Mouse (Mus musculus) cortical plate, adult 2 months (tissue): Measurements from ENCODE around the gene Trabd. TPM values are rescaled to one million over a fixed set of nuclear protein-coding genes. Genes with fewer than 3 reads are reported as not detected.

Source experiments
- H3K27ac ChIP-seq: fragments of 200-500 bp; 2 replicates; pipeline ENCODE4 v1.5.1; 2012; ENCODE audit warnings: low read length, control low read depth, inconsistent platforms; ENCODE audit not compliant: insufficient read depth
- H3K4me1 ChIP-seq: fragments of 200-500 bp; 2 replicates; pipeline ENCODE4 v1.6.1; 2011; ENCODE audit warnings: low read length; ENCODE audit not compliant: control insufficient read depth, insufficient read depth
- H3K4me3 ChIP-seq: fragments of 200-500 bp; 2 replicates; pipeline ENCODE4 v1.5.1; 2011; ENCODE audit warnings: mild to moderate bottlenecking, low read length, control low read depth; ENCODE audit not compliant: insufficient read depth
- CTCF ChIP-seq: fragments of 200-500 bp; IDR thresholded peaks from 2 replicates; pipeline ENCODE4 v1.5.1; 2011; ENCODE audit warnings: mild to moderate bottlenecking, control low read depth, low read length; ENCODE audit not compliant: insufficient read depth; ENCODE audit errors: extremely low read depth
- POLR2A ChIP-seq: fragments of 200-500 bp; IDR thresholded peaks from 2 replicates; pipeline ENCODE4 v1.6.1; 2011; ENCODE audit warnings: mild to moderate bottlenecking, low read length, control low read depth; ENCODE audit not compliant: insufficient read depth; ENCODE audit errors: extremely low read depth
- polyA plus RNA-seq: library from polyadenylated mRNA; depleted of rRNA; stranded (reverse); fragments of >200 nt; gene quantifications from 2 replicates; pipeline ENCODE4 v1.2.3, GENCODE M21; 2012

The Trabd gene
- polyA plus RNA-seq, 1 experiment, result 18.5 TPM

DNA sequence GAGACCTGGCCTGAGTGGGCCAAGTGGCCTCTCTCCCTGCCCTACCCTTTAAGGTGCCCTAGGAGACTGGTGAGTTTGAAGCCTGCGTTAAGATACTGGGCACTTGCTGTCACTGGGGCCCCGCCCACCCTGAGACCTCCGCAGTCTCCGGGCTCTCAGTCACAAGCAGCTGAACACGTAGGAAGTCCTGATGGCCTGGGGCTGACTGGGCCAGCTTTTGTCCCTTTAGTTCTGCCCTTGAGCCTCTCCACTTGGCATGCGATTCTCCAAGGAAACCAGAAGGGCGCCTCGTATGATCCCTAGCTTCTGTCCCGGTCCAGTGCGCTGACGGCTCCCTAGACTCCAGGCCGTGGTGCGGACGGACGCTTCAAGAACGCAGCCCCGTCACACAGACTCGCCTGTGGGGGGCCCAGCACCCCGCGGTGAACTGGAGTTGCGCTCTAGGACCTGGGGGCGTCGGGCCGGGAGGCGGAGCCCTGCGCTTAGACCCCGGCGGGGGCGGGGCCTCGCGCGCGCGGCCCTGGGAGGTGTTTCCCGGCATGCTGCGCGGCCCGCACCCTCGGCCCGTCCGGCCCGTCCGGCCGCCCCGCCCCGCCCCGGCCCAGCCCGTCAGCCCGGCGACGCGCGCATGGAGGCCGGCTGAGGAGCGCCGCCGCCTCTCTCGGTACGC lies 689 bp downstream of the Trabd start:
- Histone ChIP-seq H3K27ac (peak overlapping the region; percentile 62), H3K4me3 (peak overlapping the region; percentile 48), H3K4me1 (peaks cover 3% of the 10 kb centered on the region; the same call in 1 of the 2 replicates)
- TF ChIP-seq CTCF (no peak), POLR2A (0 out of 2 replicates have a peak, but pooled peaks have one; percentile 4)

DNA sequence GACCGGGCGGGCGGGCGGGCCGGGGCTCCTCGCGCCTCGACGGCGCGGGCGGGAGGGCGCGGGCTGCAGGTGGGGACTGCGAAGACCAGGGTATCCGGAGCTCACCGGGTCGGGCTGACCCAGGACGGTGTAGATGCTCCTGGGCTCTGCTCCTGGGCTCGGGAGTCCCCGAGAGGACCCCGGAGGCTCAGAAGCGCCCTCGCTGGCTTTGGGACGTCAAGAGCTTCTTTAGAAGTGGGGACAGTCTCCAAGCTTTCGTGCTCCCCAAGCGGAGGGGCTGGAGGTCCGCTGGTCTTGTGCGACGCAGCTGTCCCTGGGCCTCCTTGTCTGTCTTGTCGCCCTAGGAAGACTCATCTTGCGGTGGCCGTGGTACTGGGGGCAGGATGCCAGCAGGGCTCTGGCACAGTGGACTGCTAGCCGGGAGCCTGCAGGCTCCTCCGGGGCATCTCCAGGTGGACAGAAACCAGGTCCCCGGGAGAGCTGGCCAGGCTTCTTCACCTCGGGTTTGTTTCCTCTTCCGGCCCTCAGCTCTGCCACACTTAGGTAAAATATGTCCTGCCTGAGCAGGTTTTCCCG lies 1.3 kb downstream of the Trabd start:
- peaks cover 3% of the 10 kb centered on the region; the same call in 1 of the 2 replicates for H3K4me1 ChIP-seq
- TF ChIP-seq POLR2A (no peak), CTCF (no peak)
- H3K4me3 ChIP-seq, result peak overlapping the region; percentile 48
- no peak overlapping the region for H3K27ac ChIP-seq

DNA sequence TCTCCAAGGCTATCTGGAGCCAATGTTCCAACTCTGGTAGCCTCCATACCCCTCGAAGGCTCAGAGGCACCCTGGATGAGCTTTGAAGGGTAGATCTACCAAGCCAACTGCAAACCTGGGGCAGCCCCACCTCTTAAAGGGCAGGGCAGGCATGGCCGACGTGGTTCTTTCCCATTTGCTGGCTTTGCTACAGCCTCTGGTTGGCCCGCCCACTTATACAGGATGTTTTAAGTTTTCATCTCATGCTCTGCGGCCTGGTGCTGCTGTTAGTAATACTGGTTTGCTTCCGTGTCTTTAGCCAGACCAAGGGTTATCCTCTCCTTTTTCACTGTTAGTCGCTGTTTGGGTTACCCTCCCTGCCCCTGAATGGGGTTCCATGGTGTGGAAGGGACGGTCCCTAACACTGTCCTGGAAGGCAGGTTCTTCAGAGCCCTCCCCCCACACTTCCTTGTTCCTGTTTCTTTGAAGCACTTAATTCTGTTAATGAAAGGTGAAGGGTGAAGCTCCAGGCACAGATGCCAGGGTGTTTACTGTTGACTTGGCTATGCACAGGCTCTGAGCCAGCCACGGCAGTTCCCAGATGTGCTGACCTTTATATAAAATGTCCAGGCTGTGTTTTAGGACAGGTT lies 3.4 kb downstream of the Trabd start:
- Histone ChIP-seq H3K4me3 (no peak overlapping the region), H3K4me1 (peaks cover 3% of the 10 kb centered on the region; the same call in 1 of the 2 replicates), H3K27ac (no peak overlapping the region)
- TF ChIP-seq POLR2A, result no peak

DNA sequence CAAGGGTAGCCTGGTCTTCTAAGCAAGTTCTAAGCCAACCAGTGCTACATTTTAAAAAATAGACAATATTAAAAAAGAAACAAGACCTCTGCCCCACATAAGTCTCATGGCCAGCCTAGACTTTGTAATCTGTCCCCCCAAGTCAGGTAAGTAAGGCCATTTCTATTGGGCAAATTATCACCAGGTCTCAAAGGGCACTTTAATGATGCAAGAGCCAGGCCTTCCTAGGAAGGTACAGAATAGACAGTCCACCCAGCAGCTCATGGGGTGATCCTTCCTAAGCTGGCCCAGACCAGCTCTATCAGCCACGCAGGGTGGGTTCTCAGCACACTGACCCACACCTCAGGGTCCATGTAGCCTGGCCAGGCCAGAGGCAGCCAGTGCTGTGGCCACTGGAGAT lies 9.0 kb downstream of the Trabd start:
- H3K4me1 ChIP-seq, result no peaks in the 10 kb centered on the region
- TF ChIP-seq POLR2A (no peak), CTCF (no peak)
- no peak overlapping the region for H3K27ac ChIP-seq
- no peak overlapping the region for H3K4me3 ChIP-seq

DNA sequence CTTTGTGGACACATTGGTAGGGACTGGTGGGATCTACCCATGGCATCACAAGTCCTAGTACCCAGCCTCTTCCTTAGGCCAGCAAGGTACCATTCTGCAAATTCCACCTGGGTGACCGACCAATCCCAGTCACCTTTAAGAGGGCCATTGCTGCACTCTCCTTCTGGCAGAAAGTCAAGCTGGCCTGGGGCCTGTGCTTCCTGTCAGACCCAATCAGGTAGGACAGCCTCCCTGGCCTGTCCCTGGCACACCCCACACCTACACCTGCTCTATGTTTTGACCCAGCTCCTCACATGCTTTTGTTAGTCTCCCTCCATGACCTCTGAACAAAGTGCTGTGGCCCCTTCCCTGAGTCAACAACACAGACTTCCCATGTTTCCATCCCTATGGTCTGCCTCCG lies 9.9 kb downstream of the Trabd start:
- Histone ChIP-seq H3K27ac (no peak overlapping the region), H3K4me3 (no peak overlapping the region), H3K4me1 (no peaks in the 10 kb centered on the region)
- TF ChIP-seq CTCF, result no peak
- TF ChIP-seq POLR2A, result no peak

DNA sequence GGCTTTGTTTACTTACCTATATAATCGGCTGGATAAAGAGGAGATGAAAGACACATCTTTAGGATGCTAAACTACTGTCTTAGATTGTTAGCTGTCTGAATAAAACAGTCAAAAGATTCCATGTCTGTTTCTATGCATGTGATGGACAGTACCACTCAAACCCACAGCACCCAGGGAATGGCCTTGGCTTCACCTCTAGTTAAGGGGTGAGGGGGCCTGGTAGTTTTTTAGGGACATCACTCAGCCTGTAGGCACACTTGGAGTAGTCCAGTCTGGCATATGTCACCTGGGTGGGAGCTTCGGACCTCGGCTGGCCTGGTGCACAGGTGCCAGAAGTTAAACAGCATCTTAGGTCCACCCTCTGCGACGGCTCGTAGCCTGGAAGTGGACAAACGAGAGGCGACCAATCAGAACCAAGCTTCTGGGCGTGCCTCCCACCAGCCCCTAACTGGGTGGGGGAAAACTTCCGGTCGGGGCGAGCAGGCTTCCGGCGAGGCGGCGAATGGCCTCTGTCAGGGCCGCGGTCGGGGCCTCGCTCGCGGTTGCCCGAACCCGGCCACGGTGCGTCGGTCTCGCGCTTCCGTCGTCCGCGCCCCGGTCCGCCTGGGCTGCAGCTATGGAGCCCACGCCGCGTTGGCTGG lies 13.8 kb downstream of the Trabd start, which contains the start of gene Selenoo:
Gene Selenoo, plus strand, starts transcription at position 478 of the 641 bp plus-strand sequence.
- H3K4me1 ChIP-seq, result peaks cover 2% of the 10 kb centered on the region
- TF ChIP-seq CTCF, result no peak
- peak; percentile 86 for TF ChIP-seq POLR2A
- peak within 1 kb of the TSS; percentile 50 for H3K4me3 ChIP-seq
- H3K27ac ChIP-seq, result peak within 1 kb of the TSS; percentile 83

DNA sequence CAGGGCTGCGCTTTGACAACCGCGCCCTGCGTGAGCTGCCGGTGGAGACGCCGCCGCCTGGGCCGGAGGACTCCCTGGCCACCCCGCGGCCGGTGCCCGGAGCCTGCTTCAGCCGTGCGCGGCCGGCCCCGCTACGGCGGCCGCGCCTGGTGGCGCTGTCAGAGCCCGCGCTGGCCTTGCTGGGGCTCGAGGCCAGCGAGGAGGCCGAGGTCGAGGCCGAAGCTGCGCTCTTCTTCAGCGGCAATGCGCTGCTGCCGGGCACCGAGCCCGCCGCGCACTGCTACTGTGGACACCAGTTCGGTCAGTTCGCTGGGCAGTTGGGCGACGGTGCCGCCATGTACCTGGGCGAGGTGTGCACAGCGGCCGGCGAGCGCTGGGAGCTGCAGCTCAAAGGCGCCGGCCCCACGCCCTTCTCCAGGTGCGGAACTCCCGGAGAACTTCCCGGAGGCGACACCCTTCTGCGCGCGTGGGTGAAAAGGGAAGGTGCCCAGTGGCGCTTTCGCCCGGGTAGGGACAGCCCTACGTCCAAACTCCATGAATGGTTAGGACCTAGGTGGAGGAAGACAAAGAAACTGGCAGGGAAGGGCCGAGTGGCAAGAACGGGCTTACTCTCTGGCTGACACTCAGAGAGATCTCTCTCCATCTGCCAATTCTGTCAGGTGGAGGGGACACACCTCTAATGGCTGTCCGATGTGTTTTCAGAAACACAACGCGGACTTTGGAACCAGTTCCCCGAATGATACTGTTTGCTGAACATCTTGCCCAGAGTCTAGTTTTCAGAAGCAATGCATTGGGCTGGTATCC lies 14.5 kb downstream of the Trabd start:
- Histone ChIP-seq H3K4me1 (peaks cover 2% of the 10 kb centered on the region), H3K27ac (peak overlapping the region; percentile 83), H3K4me3 (peak overlapping the region; percentile 50)
- TF ChIP-seq POLR2A (no peak), CTCF (no peak)

DNA sequence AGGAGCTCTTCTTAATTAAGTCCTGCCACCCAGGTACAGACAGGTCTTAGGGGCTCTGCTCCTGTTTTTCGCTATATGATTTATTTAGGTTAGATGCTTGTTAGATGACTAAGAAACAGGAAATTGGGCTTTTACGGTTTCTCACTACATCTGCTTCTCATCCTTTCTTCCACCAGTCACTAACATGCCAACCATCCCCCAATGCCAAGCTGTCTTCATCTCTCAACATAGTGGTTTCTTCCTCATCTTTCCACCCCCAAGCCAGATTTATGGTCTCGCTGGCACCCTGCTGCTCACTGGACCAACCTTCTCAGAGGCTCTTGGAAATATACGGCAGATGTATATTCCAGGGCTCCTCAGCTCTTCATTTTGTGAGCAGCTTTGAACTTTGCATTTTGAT lies 15.7 kb downstream of the Trabd start:
- H3K4me1 ChIP-seq, result peaks cover 2% of the 10 kb centered on the region
- no peak overlapping the region for H3K27ac ChIP-seq
- H3K4me3 ChIP-seq, result no peak overlapping the region
- TF ChIP-seq POLR2A (no peak), CTCF (no peak)

DNA sequence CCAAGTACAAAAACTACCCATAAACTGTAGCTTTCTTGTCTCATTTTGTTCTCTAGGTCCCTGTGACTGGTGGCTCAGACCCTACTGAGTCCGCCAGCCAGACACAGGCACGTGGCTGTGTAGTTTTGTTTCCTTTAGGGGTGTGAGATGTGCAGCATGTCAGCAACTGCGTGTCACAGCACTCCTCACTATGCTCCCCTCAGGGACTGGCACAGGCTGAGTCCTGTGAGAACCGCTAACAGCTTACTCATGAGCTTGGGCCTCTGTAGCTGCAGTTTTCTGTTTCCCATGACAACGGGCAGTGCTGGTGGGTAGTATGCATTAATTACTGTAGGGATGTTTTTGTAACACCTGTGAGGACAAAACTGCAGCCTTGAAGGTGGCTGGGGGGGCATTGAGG lies 17.3 kb downstream of the Trabd start:
- Histone ChIP-seq H3K4me1 (peaks cover 2% of the 10 kb centered on the region), H3K4me3 (no peak overlapping the region), H3K27ac (no peak overlapping the region)
- TF ChIP-seq CTCF (no peak), POLR2A (no peak)
